Mouse (Mus musculus) kidney, embryonic 15.5 days (tissue): Measurements from ENCODE around the gene Nup210l. TPM values are rescaled to one million over a fixed set of nuclear protein-coding genes. Genes with fewer than 3 reads are reported as not detected.

ENCODE experiments used
- ATAC-seq: fragments of 200-750 bp; cut with Nextera tagmentation; replicated peaks from 2 replicates; pipeline ENCODE4 v1.8.0; 2017; ENCODE audit warnings: moderate TSS enrichment; ENCODE audit not compliant: low FRiP score
- H3K27ac ChIP-seq: fragments of 300-500 bp; sonication (generic); 2 replicates; pipeline ENCODE4 v1.5.1; 2015; ENCODE audit warnings: mild to moderate bottlenecking, inconsistent platforms
- H3K27me3 ChIP-seq: fragments of 300-500 bp; sonication (generic); 2 replicates; pipeline ENCODE4 v1.6.1; 2015; ENCODE audit warnings: inconsistent platforms
- H3K36me3 ChIP-seq: fragments of 300-500 bp; sonication (generic); 2 replicates; pipeline ENCODE4 v1.6.1; 2015; ENCODE audit warnings: inconsistent platforms
- H3K4me1 ChIP-seq: fragments of 300-500 bp; sonication (generic); 2 replicates; pipeline ENCODE4 v1.6.1; 2015; ENCODE audit warnings: inconsistent platforms
- H3K4me2 ChIP-seq: fragments of 300-500 bp; sonication (generic); 2 replicates; pipeline ENCODE4 v1.6.1; 2015; ENCODE audit warnings: moderate library complexity, mild to moderate bottlenecking, inconsistent platforms
- H3K4me3 ChIP-seq: fragments of 300-500 bp; sonication (generic); replicated peaks from 2 replicates; pipeline ENCODE4 v1.5.1; 2015; ENCODE audit warnings: mild to moderate bottlenecking, inconsistent platforms
- H3K9ac ChIP-seq: fragments of 300-500 bp; sonication (generic); 2 replicates; pipeline ENCODE4 v1.6.1; 2015; ENCODE audit warnings: mild to moderate bottlenecking, inconsistent platforms
- H3K9me3 ChIP-seq: fragments of 300-500 bp; sonication (generic); replicated peaks from 2 replicates; pipeline ENCODE4 v1.6.1; 2016; ENCODE audit warnings: inconsistent platforms
- WGBS: fragments of 180-500 bp; shearing (Covaris S2); methylation state at CpG from one replicate; pipeline ENCODE4 v1.1.7; 2015; ENCODE audit warnings: mixed read lengths; 5-methylcytosine and 5-hydroxymethylcytosine counted together
- polyA plus RNA-seq: library from polyadenylated mRNA; unstranded; fragments of >200 nt; fragmentation: Nextera tagmentation; extraction: Ambion mirVana; gene quantifications from 2 replicates; pipeline ENCODE4 v1.2.1, GENCODE M21; 2015

The Nup210l gene
- polyA plus RNA-seq, 1 experiment from 2014 or later = 0.40 TPM

GRCm38 (mm10) chr3:90190859-90191510, 87.1 kb downstream of the Nup210l start:
- Histone ChIP-seq H3K27ac (no peak overlapping the region), H3K9me3 (no peaks in the 10 kb centered on the region), H3K27me3 (no peaks in the 10 kb centered on the region), H3K9ac (no peak overlapping the region), H3K4me2 (no peak overlapping the region), H3K4me3 (no peak overlapping the region), H3K36me3 (no peaks in the 10 kb centered on the region), H3K4me1 (no peaks in the 10 kb centered on the region)
- no peak for ATAC-seq
- 82% methylated on average over 11 of the region's 11 CpGs for whole genome bisulfite sequencing

GRCm38 (mm10) chr3:90194759-90195158, 90.8 kb downstream of the Nup210l start:
- no peak for ATAC-seq
- Histone ChIP-seq H3K27ac (no peak overlapping the region), H3K36me3 (no peaks in the 10 kb centered on the region), H3K4me1 (no peaks in the 10 kb centered on the region), H3K9ac (no peak overlapping the region), H3K4me3 (no peak overlapping the region), H3K9me3 (no peaks in the 10 kb centered on the region), H3K4me2 (no peak overlapping the region), H3K27me3 (no peaks in the 10 kb centered on the region)
- WGBS = 49% methylated on average over 4 of the region's 4 CpGs

- H3K9me3 ChIP-seq = no peaks in the 10 kb centered on the region
- no peaks in the 10 kb centered on the region for H3K4me1 ChIP-seq
- H3K4me2 ChIP-seq = no peak overlapping the region
- H3K36me3 ChIP-seq = no peaks in the 10 kb centered on the region
- WGBS = 68% methylated on average over 1 of the region's 1 CpGs
- no peaks in the 10 kb centered on the region for H3K27me3 ChIP-seq
- H3K27ac ChIP-seq = no peak overlapping the region
- H3K9ac ChIP-seq = no peak overlapping the region
- ATAC-seq = no peak
- no peak overlapping the region for H3K4me3 ChIP-seq
These were observed 91.7 kb downstream of the Nup210l start for GRCm38 (mm10) chr3:90195644-90196043.

- no peaks in the 10 kb centered on the region for H3K9me3 ChIP-seq
- H3K9ac ChIP-seq = no peak overlapping the region
- WGBS = 75% methylated on average over 1 of the region's 1 CpGs
- no peaks in the 10 kb centered on the region for H3K36me3 ChIP-seq
- no peaks in the 10 kb centered on the region for H3K4me1 ChIP-seq
- H3K27me3 ChIP-seq = no peaks in the 10 kb centered on the region
- H3K4me2 ChIP-seq = no peak overlapping the region
- H3K4me3 ChIP-seq = no peak overlapping the region
- no peak for ATAC-seq
- no peak overlapping the region for H3K27ac ChIP-seq
These were observed 93.6 kb downstream of the Nup210l start for GRCm38 (mm10) chr3:90197548-90197947.

GRCm38 (mm10) chr3:90202884-90203283, 99.0 kb downstream of the Nup210l start:
- Histone ChIP-seq H3K9ac (no peak overlapping the region), H3K4me1 (peaks cover 10% of the 10 kb centered on the region), H3K4me3 (no peak overlapping the region), H3K27me3 (no peaks in the 10 kb centered on the region), H3K4me2 (no peak overlapping the region), H3K27ac (0 out of 2 replicates have a peak overlapping the region, but pooled peaks have one; percentile 6), H3K9me3 (no peaks in the 10 kb centered on the region), H3K36me3 (peaks cover 13% of the 10 kb centered on the region)
- peak; percentile 66 for ATAC-seq
- 46% methylated on average over 1 of the region's 1 CpGs for WGBS

GRCm38 (mm10) chr3:90203619-90204018, 99.7 kb downstream of the Nup210l start:
- WGBS = 68% methylated on average over 5 of the region's 5 CpGs
- peaks cover 20% of the 10 kb centered on the region for H3K36me3 ChIP-seq
- no peaks in the 10 kb centered on the region for H3K9me3 ChIP-seq
- ATAC-seq = peak; percentile 30; the same call in 1 of the 2 replicates
- 0 out of 2 replicates have a peak overlapping the region, but pooled peaks have one; percentile 6 for H3K27ac ChIP-seq
- no peak overlapping the region for H3K4me3 ChIP-seq
- no peak overlapping the region for H3K4me2 ChIP-seq
- H3K9ac ChIP-seq = no peak overlapping the region
- H3K27me3 ChIP-seq = no peaks in the 10 kb centered on the region
- H3K4me1 ChIP-seq = peaks cover 10% of the 10 kb centered on the region

GRCm38 (mm10) chr3:90204582-90204981, 100.7 kb downstream of the Nup210l start:
- H3K27ac ChIP-seq = no peak overlapping the region
- H3K36me3 ChIP-seq = peaks cover 30% of the 10 kb centered on the region
- H3K4me1 ChIP-seq = peaks cover 12% of the 10 kb centered on the region
- WGBS = 94% methylated on average over 2 of the region's 2 CpGs
- no peak overlapping the region for H3K4me2 ChIP-seq
- ATAC-seq = no peak
- no peak overlapping the region for H3K9ac ChIP-seq
- no peak overlapping the region for H3K4me3 ChIP-seq
- no peaks in the 10 kb centered on the region for H3K9me3 ChIP-seq
- H3K27me3 ChIP-seq = no peaks in the 10 kb centered on the region

GRCm38 (mm10) chr3:90208662-90209061, 104.7 kb downstream of the Nup210l start:
- no peak for ATAC-seq
- Histone ChIP-seq H3K36me3 (peaks cover 61% of the 10 kb centered on the region), H3K9ac (no peak overlapping the region), H3K27ac (no peak overlapping the region), H3K4me1 (peaks cover 27% of the 10 kb centered on the region), H3K9me3 (no peaks in the 10 kb centered on the region), H3K4me3 (no peak overlapping the region), H3K4me2 (no peak overlapping the region), H3K27me3 (no peaks in the 10 kb centered on the region)
- 93% methylated on average over 2 of the region's 2 CpGs for WGBS

GRCm38 (mm10) chr3:90209908-90210566, 106.1 kb downstream of the Nup210l start:
- Histone ChIP-seq H3K4me2 (no peak overlapping the region), H3K4me3 (no peak overlapping the region), H3K36me3 (peaks cover 61% of the 10 kb centered on the region), H3K9me3 (no peaks in the 10 kb centered on the region), H3K4me1 (peaks cover 32% of the 10 kb centered on the region), H3K27ac (no peak overlapping the region), H3K27me3 (no peaks in the 10 kb centered on the region), H3K9ac (no peak overlapping the region)
- 93% methylated on average over 5 of the region's 5 CpGs for WGBS
- no peak for ATAC-seq

GRCm38 (mm10) chr3:90211475-90212398, 107.8 kb downstream of the Nup210l start:
- H3K36me3 ChIP-seq = peaks cover 58% of the 10 kb centered on the region
- H3K4me3 ChIP-seq = peak overlapping the region; percentile 70
- H3K27me3 ChIP-seq = no peaks in the 10 kb centered on the region
- no peaks in the 10 kb centered on the region for H3K9me3 ChIP-seq
- peaks cover 32% of the 10 kb centered on the region for H3K4me1 ChIP-seq
- ATAC-seq = no peak
- WGBS = 76% methylated on average over 13 of the region's 13 CpGs
- peak overlapping the region; percentile 92 for H3K4me2 ChIP-seq
- peak overlapping the region; percentile 77; the same call in 1 of the 2 replicates for H3K9ac ChIP-seq
- H3K27ac ChIP-seq = no peak overlapping the region

GRCm38 (mm10) chr3:90212723-90213122, 108.8 kb downstream of the Nup210l start:
- peaks cover 50% of the 10 kb centered on the region for H3K36me3 ChIP-seq
- H3K27ac ChIP-seq = no peak overlapping the region
- H3K4me2 ChIP-seq = peak overlapping the region; percentile 92
- peaks cover 32% of the 10 kb centered on the region for H3K4me1 ChIP-seq
- no peaks in the 10 kb centered on the region for H3K9me3 ChIP-seq
- WGBS = 8% methylated on average over 5 of the region's 5 CpGs
- peak overlapping the region; percentile 77 for H3K9ac ChIP-seq
- ATAC-seq = no peak
- H3K4me3 ChIP-seq = peak overlapping the region; percentile 70
- H3K27me3 ChIP-seq = no peaks in the 10 kb centered on the region
